10 mouse cellular contexts compared by ENCODE assay signal in the genomic region with DNA sequence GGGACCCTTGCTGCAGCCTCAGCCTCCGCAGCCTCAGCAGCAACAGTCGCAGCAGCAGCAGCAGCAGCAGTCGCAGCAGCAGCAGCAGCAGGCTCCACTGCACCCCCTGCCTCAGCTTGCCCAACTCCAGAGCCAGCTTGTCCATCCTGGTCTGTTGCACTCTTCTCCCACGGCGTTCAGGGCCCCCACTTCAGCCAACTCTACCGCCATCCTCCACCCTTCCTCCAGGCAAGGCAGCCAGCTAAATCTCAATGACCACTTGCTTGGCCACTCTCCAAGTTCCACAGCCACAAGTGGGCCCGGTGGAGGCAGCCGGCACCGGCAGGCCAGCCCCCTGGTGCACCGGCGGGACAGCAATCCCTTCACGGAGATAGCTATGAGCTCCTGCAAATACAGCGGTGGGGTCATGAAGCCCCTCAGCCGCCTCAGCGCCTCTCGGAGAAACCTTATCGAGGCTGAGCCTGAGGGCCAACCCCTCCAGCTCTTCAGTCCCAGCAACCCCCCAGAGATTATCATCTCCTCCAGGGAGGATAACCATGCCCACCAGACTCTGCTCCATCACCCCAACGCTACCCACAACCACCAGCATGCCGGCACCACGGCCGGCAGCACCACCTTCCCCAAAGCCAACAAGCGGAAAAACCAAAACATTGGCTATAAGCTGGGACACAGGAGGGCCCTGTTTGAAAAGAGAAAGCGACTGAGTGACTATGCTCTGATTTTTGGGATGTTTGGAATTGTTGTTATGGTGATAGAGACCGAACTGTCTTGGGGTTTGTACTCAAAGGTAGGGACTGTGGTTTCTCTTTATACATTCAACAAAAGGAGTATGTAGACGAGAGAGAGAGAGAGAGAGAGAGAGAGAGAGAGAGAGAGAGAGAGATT. TPM values are rescaled to one million over a fixed set of nuclear protein-coding genes. Genes with fewer than 3 reads are reported as not detected.
DNase-seq lines count a peak whose midpoint lies in the region; ATAC-seq and TF ChIP-seq lines count a peak whose summit lies in the region.
"Had no signal": no experiment of that assay in that cellular context is flagged by ENCODE, and none has a peak within 500 bp of the region (broad histone marks: within the 10 kb centered on the region; RNA-seq: fewer than 3 reads in every experiment).

No protein-coding gene starts in this region.

- TF ChIP-seq EP300 in lung, postnatal 0 days (IDR thresholded peaks at IDR 0.05): no peak

- peak; percentile 57 to 65 for DNase-seq in heart, adult 18-20 months
- no peak for DNase-seq in heart, adult 8-10 months (ENCODE audit: low spot score)
- DNase-seq in heart, postnatal 10 days: peak; percentile 59 to 71
- peak; percentile 35 to 60 for DNase-seq in kidney, postnatal 36 days
- DNase-seq in lung, postnatal 0 days (ENCODE audit: low spot score): peak; percentile 72
- DNase-seq in right cerebral cortex, postnatal 25 days: peak; percentile 52
- DNase-seq in adipocyte (ENCODE audit: low spot score): no peak

- H3K4me2 ChIP-seq in embryonic facial prominence, embryonic 15.5 days (replicated peaks): peak overlapping the region; percentile 91
- peak overlapping the region; percentile 63 for H3K4me2 ChIP-seq in lung, postnatal 0 days (replicated peaks; ENCODE audit: low read depth, low read length)

- H3K36me3 ChIP-seq in embryonic facial prominence, embryonic 15.5 days: no peaks in the 10 kb centered on the region
- H3K36me3 ChIP-seq in lung, postnatal 0 days (ENCODE audit: insufficient read depth, low read length): no peaks in the 10 kb centered on the region

- intact Hi-C loops in heart, postnatal 10 days (cut with DNase I): no loop called here

- 0 out of 2 replicates have a peak, but pooled peaks have one; percentile 5 for ATAC-seq in embryonic facial prominence, embryonic 15.5 days (ENCODE audit: insufficient number of reproducible peaks, low FRiP score, low TSS enrichment, low read depth)
- ATAC-seq in lung, postnatal 0 days: peak; percentile 59

- peaks cover 6% of the 10 kb centered on the region; the same call in 1 of the 2 replicates for H3K9me3 ChIP-seq in embryonic facial prominence, embryonic 15.5 days (replicated peaks)
- no peaks in the 10 kb centered on the region for H3K9me3 ChIP-seq in lung, postnatal 0 days (ENCODE audit: low read length)

- 3% methylated on average over 25 of the region's 25 CpGs for WGBS in embryonic facial prominence, embryonic 15.5 days
- 3% methylated on average over 24 of the region's 25 CpGs for WGBS in lung, postnatal 0 days

- no peak overlapping the region for H3K27ac ChIP-seq in embryonic facial prominence, embryonic 15.5 days (replicated peaks)
- H3K27ac ChIP-seq in lung, postnatal 0 days (ENCODE audit: low read length): no peak overlapping the region

- H3K9ac ChIP-seq in embryonic facial prominence, embryonic 15.5 days: peak overlapping the region; percentile 23
- no peak overlapping the region for H3K9ac ChIP-seq in lung, postnatal 0 days (replicated peaks; ENCODE audit: low read depth)

- peaks cover 38% of the 10 kb centered on the region for H3K4me1 ChIP-seq in embryonic facial prominence, embryonic 15.5 days
- H3K4me1 ChIP-seq in lung, postnatal 0 days (ENCODE audit: insufficient read depth, low read depth, low read length): peaks cover 3% of the 10 kb centered on the region; the same call in 1 of the 2 replicates

- H3K4me3 ChIP-seq in embryonic facial prominence, embryonic 15.5 days (replicated peaks): peak overlapping the region; percentile 44
- peak overlapping the region; percentile 30 for H3K4me3 ChIP-seq in lung, postnatal 0 days (ENCODE audit: low read depth, low read length)

- peaks cover 18% of the 10 kb centered on the region; the same call in 1 of the 2 replicates for H3K27me3 ChIP-seq in embryonic facial prominence, embryonic 15.5 days
- H3K27me3 ChIP-seq in lung, postnatal 0 days (replicated peaks; ENCODE audit: insufficient read depth, low read length): peaks cover 9% of the 10 kb centered on the region

- no peak for TF ChIP-seq CTCF in lung, postnatal 0 days (IDR thresholded peaks at IDR 0.05)

RNA-seq across cellular contexts. Expression of gene Kcnn3, which starts 0.9 kb away (rescaled TPM):
- 1 to 10 TPM; 1.5 to 2.0 TPM for total RNA-seq in heart, adult 18-20 months (2021)
- 1 to 10 TPM; 2.1 to 3.4 (median 2.4) TPM for total RNA-seq in heart, adult 8-10 months (2022)
- polyA plus RNA-seq in embryonic facial prominence, embryonic 15.5 days (2015; fragmentation: Nextera tagmentation; extraction: Ambion mirVana): 2.7 and 4.3 TPM in 2 replicates
- 1 to 10 TPM; 7.4 to 8.8 TPM for total RNA-seq in heart, postnatal 10 days (2021)
- 1.00 and 1.0 TPM in 2 replicates for polyA plus RNA-seq in lung, postnatal 0 days (2015; fragmentation: Nextera tagmentation; extraction: Ambion mirVana)
- total RNA-seq: CH12.LX; neutrophil, adult 5-6 weeks had no signal

Comparison
In these comparisons a context has a peak if more than half of its experiments do, and no peak if none do; other contexts are left out.
1. DNase-seq: peak in heart, adult 18-20 months (2 of 2), heart, postnatal 10 days (2 of 2), kidney, postnatal 36 days (2 of 2), lung, postnatal 0 days (single experiment) and right cerebral cortex, postnatal 25 days (single experiment); none in heart, adult 8-10 months (single experiment) and adipocyte (single experiment).